Mouse (Mus musculus) left cerebral cortex, postnatal 25 days (tissue): ENCODE measurements around the gene Qsox2. TPM values are rescaled to one million over a fixed set of nuclear protein-coding genes. Genes with fewer than 3 reads are reported as not detected.

ENCODE experiments used
- DNase-seq, 2 experiments: peaks; one replicate each; pipeline ENCODE4 v3.0.0; 2022; ENCODE audit warnings: low spot score in 2 of 2, mixed read lengths in 1 of 2
- intact Hi-C: fragments of 180-260 bp; cut with DNase I; formaldehyde crosslinking; loops from one replicate; pipeline ENCODE4 v1.15.1; 2025
- total RNA-seq, 2 experiments: library from RNA; stranded (reverse); gene quantifications; 2 replicates each; pipeline ENCODE4 v1.2.3; 2021

Gene Qsox2
- total RNA-seq, 2 experiments from 2014 or later: 23.0 to 23.5 TPM

DNA sequence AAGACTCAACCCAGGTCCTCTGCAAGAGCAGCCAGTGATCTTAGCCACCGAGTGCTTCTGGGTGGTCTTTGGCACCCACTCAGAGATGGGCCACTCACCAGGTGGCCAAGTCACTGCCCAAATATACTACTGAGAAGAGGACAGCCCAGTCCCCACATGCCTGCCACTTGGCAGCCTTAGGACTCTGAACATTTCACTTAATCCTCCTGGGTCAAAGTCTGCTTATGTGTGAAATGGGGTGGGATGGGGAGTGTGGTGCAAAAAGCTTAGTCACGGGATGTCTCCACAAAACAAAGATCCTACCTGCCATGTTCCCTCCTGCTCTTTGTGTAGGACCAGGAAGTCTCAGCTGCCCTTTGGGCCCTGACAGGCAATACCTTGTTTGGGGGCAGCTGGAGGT lies 65.2 kb downstream of the Qsox2 start:
- DNase-seq: no peak
- intact Hi-C loops: no loop called here

DNA sequence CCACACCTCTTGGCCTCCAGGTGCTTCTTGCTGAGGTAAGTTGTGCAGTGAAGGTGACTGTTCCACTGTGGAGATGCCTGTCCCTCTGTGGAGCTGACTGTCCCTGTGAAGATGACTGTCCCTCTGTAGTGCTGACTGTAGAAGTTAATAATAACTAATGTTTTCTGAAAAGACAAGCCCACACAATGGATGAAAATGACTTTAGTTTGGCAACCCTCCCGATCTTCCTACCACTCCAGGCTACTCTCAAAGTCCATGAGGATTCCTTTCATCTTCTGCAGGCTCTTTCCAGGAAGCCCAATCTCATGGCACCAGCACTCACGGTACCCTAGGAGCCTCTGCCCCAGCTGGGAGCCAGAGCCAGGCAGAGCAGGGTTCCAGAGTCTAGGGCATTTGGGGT lies 66.9 kb downstream of the Qsox2 start:
- intact Hi-C loops: no loop called here
- peak in 1 of 2 experiments; percentile 53 for DNase-seq

DNA sequence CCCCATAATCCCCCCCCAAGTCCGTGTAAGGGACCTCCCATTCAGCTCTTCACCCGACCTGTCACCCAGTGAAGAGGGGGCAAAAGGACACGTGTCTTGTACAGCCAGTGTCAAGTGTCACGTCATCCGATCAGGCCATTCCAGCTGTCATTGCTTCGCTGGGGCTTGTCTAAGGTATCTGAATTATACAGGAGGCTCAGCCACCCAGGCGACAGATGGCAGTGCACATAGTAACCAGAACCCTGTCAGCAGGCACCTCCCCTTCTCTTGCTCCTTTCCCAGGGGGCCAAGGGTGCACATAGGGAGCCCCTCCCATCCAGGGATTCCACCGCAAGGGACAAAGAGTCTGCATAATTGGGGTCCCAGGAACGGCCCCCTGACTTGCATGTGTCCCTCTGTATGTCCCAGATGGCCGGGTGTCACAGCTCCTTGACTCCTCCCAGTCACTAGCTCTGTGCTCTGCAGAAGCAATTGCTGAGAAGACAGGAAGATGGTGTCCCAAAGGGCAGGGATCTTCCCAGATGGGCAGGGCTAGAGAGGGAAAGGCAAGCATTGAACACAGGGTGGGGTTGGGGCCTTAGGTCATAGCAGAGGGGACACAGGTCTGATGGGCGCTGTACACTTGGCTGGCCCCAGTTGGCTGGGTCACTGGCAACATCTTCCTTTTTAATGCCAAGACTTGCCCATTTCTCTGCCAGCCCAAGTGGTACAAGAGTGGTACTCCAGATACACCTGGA lies 68.3 kb downstream of the Qsox2 start:
- DNase-seq: no peak
- intact Hi-C loops: no loop called here

DNA sequence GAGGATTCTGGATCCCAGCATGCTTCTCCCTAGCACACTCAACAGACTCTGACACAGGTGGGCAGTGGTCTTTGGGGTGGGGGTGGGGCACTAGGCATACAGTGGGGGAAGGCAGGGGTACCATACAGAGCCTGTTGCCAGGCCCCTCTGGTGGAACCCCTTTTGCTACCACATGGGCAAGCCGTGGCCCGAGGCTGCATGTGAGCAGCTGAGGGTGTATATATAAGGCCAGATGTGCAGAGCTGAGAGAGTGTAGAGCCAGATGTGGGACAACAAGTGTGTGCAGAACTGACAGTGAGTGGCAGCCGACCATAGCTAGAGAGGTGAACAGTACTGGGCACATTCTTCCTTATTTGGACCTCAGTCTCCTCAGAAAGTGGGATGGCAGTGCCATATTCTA lies 70.4 kb downstream of the Qsox2 start:
- no peak for DNase-seq
- intact Hi-C loops: no loop called here

Other genes with a start within 250 kb of the Qsox2 start
- gene Ubac1, start 215.8 kb downstream of the Qsox2 start, total RNA-seq: 10 to 100 TPM; 59.1 to 68.2 TPM
- 10 to 100 TPM; 64.8 to 75.2 TPM for gene Nacc2, start 114.3 kb downstream of the Qsox2 start, total RNA-seq
- gene Lhx3, start 29.2 kb downstream of the Qsox2 start, total RNA-seq: under 1 TPM in 1 of 2 experiments, not detected in 1; 0.16 TPM
- 1 to 10 TPM in 1 of 2 experiments, under 1 TPM in 1; 0.57 to 4.3 TPM for gene Ccdc187, start 57.0 kb upstream of the Qsox2 start, total RNA-seq
- gene Gpsm1, start 78.0 kb upstream of the Qsox2 start, total RNA-seq: 10 to 100 TPM; 48.7 to 51.4 TPM
- gene Dnlz, start 114.6 kb upstream of the Qsox2 start, total RNA-seq: 10 to 100 TPM; 28.0 to 28.4 TPM
- 1 to 10 TPM; 2.6 to 3.3 TPM for gene Card9, start 123.4 kb upstream of the Qsox2 start, total RNA-seq
- 10 to 100 TPM; 56.9 to 67.7 TPM for gene Snapc4, start 143.1 kb upstream of the Qsox2 start, total RNA-seq
- 100 to 1,000 TPM; 146 to 163 TPM for gene Entr1, start 151.8 kb upstream of the Qsox2 start, total RNA-seq
- gene Pmpca, start 151.8 kb upstream of the Qsox2 start, total RNA-seq: 10 to 100 TPM; 92.3 to 92.8 TPM
- gene Inpp5e, start 171.7 kb upstream of the Qsox2 start, total RNA-seq: 10 to 100 TPM; 19.9 to 22.4 TPM
- 10 to 100 TPM; 43.1 to 49.2 TPM for gene Sec16a, start 207.7 kb upstream of the Qsox2 start, total RNA-seq